Mouse (Mus musculus): Measurements from ENCODE around the gene B4galt7.

DNA sequence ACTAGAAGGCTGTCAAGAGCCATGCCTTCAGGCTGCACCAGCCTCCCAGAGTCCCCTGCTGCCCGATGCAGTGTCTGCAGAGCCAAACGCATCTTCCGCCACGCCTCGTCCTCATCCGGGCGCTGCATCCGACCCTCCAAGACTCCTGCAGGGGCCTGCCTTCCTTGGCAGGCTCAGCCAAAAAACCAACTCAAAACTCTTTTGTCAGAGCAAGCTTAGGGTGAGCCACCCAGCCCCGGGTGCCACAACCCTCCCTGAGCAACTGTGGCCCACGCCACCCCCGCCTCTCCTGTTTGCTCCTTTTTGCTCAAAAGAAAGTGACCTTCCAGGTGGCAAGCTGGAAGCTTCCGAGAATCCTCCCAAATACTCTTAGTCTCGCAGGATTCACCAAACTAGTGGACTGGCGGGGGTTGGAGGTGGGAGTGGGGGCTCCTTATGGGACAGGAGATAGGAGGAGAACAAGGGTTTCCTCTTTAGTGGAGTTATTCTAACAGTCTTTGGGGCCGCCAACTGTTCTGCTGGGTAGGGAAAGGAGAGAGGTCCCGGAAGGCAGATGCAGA, 29.9 kb upstream of the B4galt7 start:
- TF ChIP-seq CTCF (conservative IDR thresholded peaks at IDR 0.05 in 1 of 2, IDR thresholded peaks at IDR 0.05 in 1 of 2; ENCODE audit: low read depth in 2 of 2, low read length in 2 of 2) = no peak
- no peak for TF ChIP-seq POLR2A (IDR thresholded peaks at IDR 0.05; ENCODE audit: low read depth, low read length)
- no peak for TF ChIP-seq TCF12 (IDR thresholded peaks at IDR 0.05; ENCODE audit: low read depth, low read length)
- TF ChIP-seq GABPA (IDR thresholded peaks at IDR 0.05; ENCODE audit: insufficient replicate concordance, low read depth, low read length) = no peak
- TF ChIP-seq RAD21 (IDR thresholded peaks at IDR 0.05; ENCODE audit: low read depth, low read length) = no peak
- no peak for TF ChIP-seq EP300 (IDR thresholded peaks at IDR 0.05; ENCODE audit: low read length)
- TF ChIP-seq ZKSCAN1 (IDR thresholded peaks at IDR 0.05; ENCODE audit: borderline replicate concordance, low read depth, low read length) = no peak
- TF ChIP-seq NELFE (IDR thresholded peaks at IDR 0.05; ENCODE audit: low read depth, low read length) = no peak
- TF ChIP-seq ETS1 (conservative IDR thresholded peaks at IDR 0.05; ENCODE audit: low read depth, low read length) = no peak

All from CH12.LX (cell line).